Mouse (Mus musculus) granulocyte monocyte progenitor cell, adult 5-6 weeks (primary cell): ENCODE measurements around the gene Rgl1. TPM values are rescaled to one million over a fixed set of nuclear protein-coding genes. Genes with fewer than 3 reads are reported as not detected.
A peak's percentile ranks its signal among the peaks of the same experiment; 100 is the strongest.

ENCODE experiments used
- ATAC-seq: replicated peaks from 2 replicates; pipeline ENCODE4 v1.8.0; 2016; ENCODE audit warnings: mild to moderate bottlenecking, moderate TSS enrichment, inconsistent platforms; ENCODE audit not compliant: poor library complexity, severe bottlenecking
- total RNA-seq, 2 experiments: library from RNA; stranded (forward) in 1 of 2; stranded (reverse) in 1 of 2; fragments of 200-712, 200-1000 nt in 1 of 2; fragments of >200 nt in 1 of 2; fragmentation: Nextera tagmentation in 1 of 2; gene quantifications; 2 replicates each; pipeline ENCODE4 v1.2.3; 2014 to 2017

Gene Rgl1
- total RNA-seq, 2 experiments from 2014 or later, result 0.46 to 3.3 TPM

- no peak for ATAC-seq
Measured at GRCm38 (mm10) chr1:152563282-152563681, 202.9 kb downstream of the Rgl1 start.

- no peak for ATAC-seq
Measured at GRCm38 (mm10) chr1:152562877-152563276, 203.3 kb downstream of the Rgl1 start.

- no peak for ATAC-seq
Measured at GRCm38 (mm10) chr1:152560477-152560876, 205.7 kb downstream of the Rgl1 start.

DNA sequence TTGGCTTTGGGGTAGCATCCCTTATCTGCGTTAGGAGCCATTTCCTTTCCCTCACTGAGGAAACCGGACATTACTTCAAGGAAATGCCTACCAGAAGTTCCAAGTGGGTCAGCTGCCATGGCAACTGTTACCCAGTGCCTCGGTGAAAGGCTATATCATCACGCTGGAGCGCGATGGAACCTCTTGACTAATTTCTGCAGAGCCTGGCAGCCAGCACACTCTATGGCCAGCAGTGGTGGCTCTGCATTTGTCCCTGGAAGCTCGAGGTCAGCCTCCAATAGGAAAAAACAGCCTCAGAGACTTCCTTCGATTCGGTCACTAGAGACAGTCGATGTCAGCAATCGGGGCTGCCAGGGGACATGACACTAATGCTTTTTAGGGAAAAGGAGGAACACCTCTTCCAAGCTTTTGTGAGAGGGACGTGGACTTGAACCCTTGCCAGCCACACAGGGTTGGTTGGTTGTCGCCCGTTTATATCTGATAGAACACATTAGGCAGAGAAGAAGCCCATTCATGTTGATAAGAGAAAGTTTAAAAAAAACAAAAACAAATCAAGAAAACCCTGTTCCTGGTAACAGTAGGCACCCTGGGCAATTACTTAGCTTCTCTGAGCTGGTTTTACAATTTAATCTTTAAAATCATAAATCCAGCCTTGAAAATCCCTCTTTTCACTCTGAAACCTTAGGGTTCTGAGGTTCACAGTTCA, 209.4 kb downstream of the Rgl1 start:
- ATAC-seq, result no peak

- no peak for ATAC-seq
Measured at GRCm38 (mm10) chr1:152555944-152556573, 210.1 kb downstream of the Rgl1 start.

- peak; percentile 74 for ATAC-seq
Measured at GRCm38 (mm10) chr1:152553912-152554547, 212.1 kb downstream of the Rgl1 start.

DNA sequence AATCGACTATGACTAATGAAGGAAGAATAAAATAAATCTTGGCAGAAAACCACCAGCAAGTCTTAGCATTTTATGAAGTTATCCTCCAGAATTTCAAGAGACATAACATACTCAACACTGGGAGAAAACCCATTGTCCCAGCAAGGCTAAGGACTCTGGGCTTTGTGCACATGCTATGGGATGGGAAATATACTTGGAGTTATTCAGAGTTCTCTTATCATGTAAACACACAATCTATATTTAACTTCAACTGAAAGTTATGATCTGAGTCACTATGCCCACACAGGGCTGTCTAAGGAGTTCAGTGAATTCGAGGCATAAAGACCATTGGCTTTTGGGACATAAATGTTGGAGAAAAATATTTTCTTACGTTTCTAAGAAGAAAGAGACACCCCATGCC, 215.2 kb downstream of the Rgl1 start:
- no peak for ATAC-seq

DNA sequence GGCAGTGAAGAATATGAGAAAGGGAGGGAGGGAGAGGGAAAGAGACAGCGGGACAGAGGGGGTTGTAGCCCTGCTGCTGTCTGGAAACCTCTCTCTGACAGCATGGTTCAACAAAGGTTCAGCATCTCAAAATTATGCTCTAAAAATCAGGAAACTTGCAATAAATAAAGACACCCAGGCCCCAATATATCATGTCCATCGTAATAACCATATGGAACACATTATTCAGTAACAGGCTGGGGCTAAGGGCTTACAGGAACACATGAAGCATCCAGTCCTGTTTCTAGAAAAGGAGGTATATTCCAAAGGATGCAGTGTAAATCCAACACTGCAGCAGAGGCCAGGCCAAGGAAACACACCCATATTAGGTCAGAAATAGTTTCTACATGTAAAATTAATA, 215.6 kb downstream of the Rgl1 start:
- no peak for ATAC-seq

- no peak for ATAC-seq
Measured at GRCm38 (mm10) chr1:152549061-152549738, 217.0 kb downstream of the Rgl1 start.

DNA sequence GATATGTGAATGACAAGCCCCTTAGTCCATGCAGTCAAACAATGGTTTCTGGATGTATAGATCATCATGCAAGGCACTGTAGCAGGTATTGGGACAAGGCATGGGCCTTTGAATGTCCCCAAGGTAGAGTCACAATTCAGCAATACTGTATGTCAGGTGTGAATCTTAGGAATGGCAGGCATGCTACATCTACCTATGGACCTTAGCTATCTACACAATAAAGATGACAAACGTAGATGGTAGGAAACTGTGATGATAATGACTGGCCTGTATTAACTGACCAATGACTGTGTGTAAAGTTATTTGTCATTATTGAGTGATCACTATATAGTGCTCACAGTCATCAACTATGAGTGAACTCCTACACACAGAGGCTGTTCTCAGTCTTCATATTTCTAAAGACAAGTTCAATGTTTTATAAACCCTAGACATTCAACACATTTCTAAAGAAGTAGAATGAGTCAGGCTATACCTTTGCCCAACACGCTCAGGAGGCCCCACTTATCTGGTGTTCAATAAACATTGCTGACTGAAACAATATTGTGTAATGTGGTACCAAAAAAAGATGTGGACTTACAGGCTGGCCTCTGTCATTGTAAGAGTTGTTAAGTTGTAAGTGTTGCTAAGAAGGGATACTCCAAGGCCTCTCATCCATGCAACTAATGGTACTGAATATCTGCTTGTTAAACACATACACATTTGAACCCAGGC, 222.5 kb downstream of the Rgl1 start:
- no peak for ATAC-seq

DNA sequence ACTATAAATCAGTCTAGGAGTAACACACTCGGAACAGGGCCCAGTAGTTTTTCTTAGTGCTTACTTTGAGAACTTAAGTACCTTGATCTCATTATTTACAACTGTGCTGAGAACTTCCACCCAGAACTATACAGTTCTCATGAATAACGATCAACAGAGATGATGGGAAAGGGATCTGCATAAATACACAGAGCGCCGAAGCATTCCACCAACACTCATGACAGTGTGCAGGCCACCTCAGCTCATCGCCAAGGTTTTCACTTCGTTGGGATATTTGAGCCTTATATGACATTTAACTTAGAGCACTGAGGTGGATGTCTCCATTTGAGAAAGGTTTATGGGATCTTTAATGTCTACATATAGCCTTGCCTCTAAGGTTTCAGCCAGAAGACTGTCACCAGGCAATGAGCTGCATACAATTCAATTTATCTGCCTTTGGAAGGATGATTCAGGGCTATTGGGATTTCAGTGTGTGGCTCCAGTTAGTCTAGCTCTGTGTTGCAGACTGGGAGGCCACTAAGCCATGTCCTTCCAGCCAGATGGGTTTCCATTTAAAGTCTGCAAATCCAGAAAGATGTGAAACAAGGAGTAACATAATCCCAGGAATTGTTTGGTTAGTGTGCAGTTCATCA, 223.3 kb downstream of the Rgl1 start:
- no peak for ATAC-seq

- ATAC-seq, result peak; percentile 75
Measured at GRCm38 (mm10) chr1:152540304-152540887, 225.8 kb downstream of the Rgl1 start.

- ATAC-seq, result no peak
Measured at GRCm38 (mm10) chr1:152538817-152539216, 227.3 kb downstream of the Rgl1 start.

DNA sequence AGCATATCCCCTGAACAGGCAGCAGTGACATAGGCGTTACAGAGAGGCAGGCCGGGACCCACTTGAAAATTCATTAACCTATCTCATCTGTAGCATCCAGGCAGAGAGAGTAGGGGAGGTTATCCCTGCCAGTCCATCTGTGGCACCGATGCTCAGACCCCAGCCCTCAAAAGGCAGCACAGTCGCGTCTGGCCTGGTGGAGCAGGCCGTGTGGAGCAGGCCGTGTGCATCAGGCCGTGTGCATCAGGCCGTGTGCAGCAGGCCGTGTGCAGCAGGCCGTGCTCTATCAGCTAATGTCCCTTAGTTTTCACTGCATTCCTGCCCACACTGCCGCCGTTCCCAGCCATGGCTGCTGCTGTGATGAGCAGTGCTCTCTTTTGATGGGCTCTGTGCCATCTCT, 229.0 kb downstream of the Rgl1 start:
- ATAC-seq, result no peak

DNA sequence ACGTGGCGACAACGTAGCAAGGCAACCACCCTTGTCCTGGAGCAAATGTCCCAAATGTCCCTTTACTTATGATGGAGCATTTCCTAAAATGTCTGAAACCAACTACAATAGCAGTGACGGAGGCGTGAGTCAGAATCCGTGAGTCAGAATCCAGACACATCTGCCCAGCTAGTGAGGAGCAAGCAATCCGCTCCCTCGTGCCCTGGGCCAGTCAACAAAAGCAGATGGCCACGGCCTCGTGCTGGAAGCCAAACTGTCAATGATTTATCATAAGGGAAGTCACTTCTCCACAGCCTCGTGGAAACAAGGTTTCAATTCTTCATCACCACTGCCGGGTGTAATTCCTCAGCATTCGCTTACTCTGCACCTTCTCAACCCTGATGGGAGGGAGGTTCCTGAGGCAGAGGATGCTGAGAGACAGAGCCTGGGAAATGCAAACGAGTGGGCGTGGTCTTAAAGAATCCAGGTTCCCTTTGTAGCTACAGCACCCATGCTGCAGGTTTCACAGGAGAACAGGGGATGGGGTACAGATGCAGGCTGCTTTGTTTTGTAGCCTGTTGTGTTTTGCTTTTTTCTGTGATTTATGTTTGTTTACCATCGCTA, 229.6 kb downstream of the Rgl1 start:
- peak; percentile 51 for ATAC-seq

DNA sequence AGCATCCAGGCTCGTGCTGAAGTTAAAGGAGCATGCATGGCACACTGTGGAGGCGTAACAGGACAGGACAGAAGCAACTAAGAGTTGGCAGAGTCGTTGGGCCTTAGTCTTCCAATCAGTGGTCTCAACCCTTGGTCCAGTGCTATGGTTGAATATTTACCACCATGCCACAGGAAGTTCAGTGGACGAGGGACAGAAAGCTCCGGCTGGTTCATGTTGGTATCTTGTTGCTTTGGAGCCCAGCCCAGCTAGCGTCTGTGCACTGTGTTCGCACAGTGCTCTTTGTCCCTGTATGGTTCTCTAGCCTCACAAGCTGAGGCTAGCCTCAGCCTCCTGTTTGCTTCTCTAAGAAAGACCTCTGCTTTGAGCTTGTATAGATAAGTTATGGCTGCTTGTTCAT, 231.6 kb downstream of the Rgl1 start:
- ATAC-seq, result no peak

GRCm38 (mm10) chr1:152531498-152531897, 234.7 kb downstream of the Rgl1 start:
- no peak for ATAC-seq

DNA sequence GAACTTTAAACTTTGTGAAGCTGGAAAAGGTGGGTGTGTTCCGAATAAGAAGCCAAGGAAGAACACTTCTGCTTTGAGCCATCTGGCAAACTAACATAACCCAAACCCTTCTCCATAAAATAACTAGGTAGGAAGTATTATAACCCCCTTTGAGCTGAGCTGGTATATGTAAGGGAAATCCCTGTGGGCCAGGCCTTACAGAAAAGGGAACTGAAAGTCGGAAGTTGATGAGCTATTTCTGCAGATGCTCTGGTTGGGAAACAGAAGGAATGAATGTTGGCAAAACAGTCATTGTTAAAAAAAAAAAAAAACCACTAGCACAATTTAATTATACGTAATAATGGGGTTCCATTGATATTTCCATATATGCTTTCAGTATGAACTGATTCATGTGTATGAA, 237.4 kb downstream of the Rgl1 start:
- ATAC-seq, result peak; percentile 86

GRCm38 (mm10) chr1:152528214-152528613, 237.9 kb downstream of the Rgl1 start:
- ATAC-seq, result no peak
